In genomic region chr12:112264201-112264600, GRCm38 (mm10) we compare ENCODE assay signal across 21 mouse cellular contexts.
DNase-seq lines count a peak whose midpoint lies in the region; ATAC-seq and TF ChIP-seq lines count a peak whose summit lies in the region.
"Had no signal": no experiment of that assay in that cellular context is flagged by ENCODE, and none has a peak within 500 bp of the region (broad histone marks: within the 10 kb centered on the region; RNA-seq: fewer than 3 reads in every experiment).

No protein-coding gene starts in this region.

- 0 out of 2 replicates have a peak, but pooled peaks cover 6% of the 10 kb centered on the region for H3K27me3 ChIP-seq in forebrain, embryonic 13.5 days
- H3K27me3 ChIP-seq in forebrain, embryonic 11.5 days (ENCODE audit: control insufficient read depth, insufficient read depth, low read length), result no peaks in the 10 kb centered on the region
- no peaks in the 10 kb centered on the region for H3K27me3 ChIP-seq in forebrain, embryonic 14.5 days (replicated peaks; ENCODE audit: control insufficient read depth, insufficient read depth, low read length)
- no peaks in the 10 kb centered on the region; the same call in 1 of the 2 replicates for H3K27me3 ChIP-seq in forebrain, postnatal 0 days (ENCODE audit: insufficient read depth, low read length)

- peak; percentile 52 for ATAC-seq in forebrain, embryonic 13.5 days
- no peak for ATAC-seq in forebrain, embryonic 11.5 days (replicated peaks; ENCODE audit: low FRiP score)
- ATAC-seq in forebrain, embryonic 14.5 days, result peak; percentile 64
- ATAC-seq in forebrain, postnatal 0 days, result peak; percentile 6; the same call in 1 of the 2 replicates
- ATAC-seq in megakaryocyte-erythroid progenitor cell, adult 5-6 weeks (replicated peaks; ENCODE audit: low FRiP score, low TSS enrichment, poor library complexity, severe bottlenecking), result no peak
- ATAC-seq: CD4-positive, CD25-positive, alpha-beta regulatory T cell, adult 4 months had no signal

- no peak overlapping the region for H3K4me3 ChIP-seq in forebrain, embryonic 13.5 days
- H3K4me3 ChIP-seq in forebrain, embryonic 11.5 days (ENCODE audit: low read depth, low read length), result no peak overlapping the region
- H3K4me3 ChIP-seq in layer of hippocampus, adult 2 months, result no peak overlapping the region
- no peak overlapping the region for H3K4me3 ChIP-seq in forebrain, embryonic 14.5 days (ENCODE audit: low read depth, low read length)
- H3K4me3 ChIP-seq in forebrain, postnatal 0 days (ENCODE audit: low read depth, low read length), result no peak overlapping the region
- H3K4me3 ChIP-seq: heart, adult 2 months; heart, embryonic 12.5 days; hindbrain, embryonic 10.5 days; kidney, embryonic 15.5 days; midbrain, embryonic 10.5 days; myocyte; neural tube, embryonic 12.5 days had no signal

- TF ChIP-seq CTCF in layer of hippocampus, adult 2 months (conservative IDR thresholded peaks at IDR 0.05), result no peak
- no peak for TF ChIP-seq CTCF in forebrain, postnatal 0 days (IDR thresholded peaks at IDR 0.05; ENCODE audit: low read depth)

- no peaks in the 10 kb centered on the region for H3K9me3 ChIP-seq in forebrain, embryonic 13.5 days (replicated peaks)
- no peaks in the 10 kb centered on the region for H3K9me3 ChIP-seq in forebrain, embryonic 11.5 days (ENCODE audit: control insufficient read depth, low read length)
- no peaks in the 10 kb centered on the region for H3K9me3 ChIP-seq in forebrain, embryonic 14.5 days (replicated peaks; ENCODE audit: control insufficient read depth, low read length)
- H3K9me3 ChIP-seq in forebrain, postnatal 0 days (ENCODE audit: low read length), result no peaks in the 10 kb centered on the region
- H3K9me3 ChIP-seq: heart, embryonic 12.5 days; hindbrain, embryonic 10.5 days; kidney, embryonic 15.5 days; midbrain, embryonic 10.5 days; neural tube, embryonic 12.5 days had no signal

- H3K4me2 ChIP-seq in forebrain, embryonic 13.5 days, result no peak overlapping the region
- H3K4me2 ChIP-seq in forebrain, embryonic 11.5 days (ENCODE audit: low read depth, low read length, severe bottlenecking), result no peak overlapping the region
- no peak overlapping the region for H3K4me2 ChIP-seq in forebrain, embryonic 14.5 days (ENCODE audit: low read length)
- no peak overlapping the region for H3K4me2 ChIP-seq in forebrain, postnatal 0 days (ENCODE audit: low read depth)
- H3K4me2 ChIP-seq: heart, embryonic 12.5 days; kidney, embryonic 15.5 days; lung, embryonic 14.5 days; neural tube, embryonic 12.5 days had no signal

- no peak for DNase-seq in forebrain, embryonic 11.5 days (ENCODE audit: low spot score)
- DNase-seq in layer of hippocampus, adult 2 months (ENCODE audit: low spot score in 2 of 2), result no peak
- no peak for DNase-seq in layer of hippocampus, adult 11-12 months (ENCODE audit: low spot score)
- peak; percentile 54 for DNase-seq in forebrain, embryonic 14.5 days (ENCODE audit: low spot score)
- DNase-seq in forebrain, postnatal 0 days, result peak; percentile 43
- DNase-seq: kidney, adult 18-20 months; kidney, postnatal 25 days; liver; lung, embryonic 14.5 days; lung, postnatal 14 days had no signal

- peaks cover 23% of the 10 kb centered on the region for H3K4me1 ChIP-seq in forebrain, embryonic 13.5 days
- no peaks in the 10 kb centered on the region for H3K4me1 ChIP-seq in forebrain, embryonic 11.5 days (replicated peaks; ENCODE audit: control insufficient read depth, insufficient read depth, low read length)
- H3K4me1 ChIP-seq in forebrain, embryonic 14.5 days (ENCODE audit: control insufficient read depth, insufficient read depth, low read length), result 0 out of 2 replicates have a peak, but pooled peaks cover 2% of the 10 kb centered on the region
- H3K4me1 ChIP-seq in forebrain, postnatal 0 days (ENCODE audit: insufficient read depth), result peaks cover 24% of the 10 kb centered on the region
- H3K4me1 ChIP-seq: neural tube, embryonic 12.5 days had no signal

- H3K27ac ChIP-seq in forebrain, embryonic 13.5 days, result peak overlapping the region; percentile 63
- no peak overlapping the region for H3K27ac ChIP-seq in forebrain, embryonic 11.5 days (ENCODE audit: low read depth, low read length)
- H3K27ac ChIP-seq in layer of hippocampus, adult 2 months, result peak overlapping the region; percentile 76; the same call in 1 of the 2 replicates
- peak overlapping the region; percentile 70 for H3K27ac ChIP-seq in forebrain, embryonic 14.5 days (ENCODE audit: low read depth, low read length)
- peak overlapping the region; percentile 77 for H3K27ac ChIP-seq in forebrain, postnatal 0 days (ENCODE audit: low read depth, low read length)
- H3K27ac ChIP-seq: heart, adult 2 months; hindbrain, embryonic 10.5 days; kidney, embryonic 15.5 days; liver, embryonic 14.5 days; neural tube, embryonic 12.5 days had no signal

- WGBS in forebrain, embryonic 13.5 days, result 78% methylated on average over 7 of the region's 7 CpGs
- WGBS in forebrain, embryonic 11.5 days, result 90% methylated on average over 7 of the region's 7 CpGs
- WGBS in forebrain, embryonic 14.5 days, result 61% methylated on average over 7 of the region's 7 CpGs
- WGBS in forebrain, postnatal 0 days, result 53% methylated on average over 7 of the region's 7 CpGs

- no peak overlapping the region for H3K9ac ChIP-seq in forebrain, embryonic 13.5 days
- H3K9ac ChIP-seq in forebrain, embryonic 11.5 days (ENCODE audit: low read length), result no peak overlapping the region
- no peak overlapping the region for H3K9ac ChIP-seq in forebrain, embryonic 14.5 days (ENCODE audit: low read length)
- no peak overlapping the region for H3K9ac ChIP-seq in forebrain, postnatal 0 days
- H3K9ac ChIP-seq: heart, embryonic 12.5 days; kidney, embryonic 15.5 days; liver, embryonic 14.5 days; lung, embryonic 14.5 days; neural tube, embryonic 12.5 days had no signal

- H3K36me3 ChIP-seq in forebrain, embryonic 13.5 days (ENCODE audit: poor library complexity, severe bottlenecking), result no peaks in the 10 kb centered on the region
- H3K36me3 ChIP-seq in forebrain, embryonic 11.5 days (ENCODE audit: control insufficient read depth, insufficient read depth, low read length), result no peaks in the 10 kb centered on the region
- no peaks in the 10 kb centered on the region for H3K36me3 ChIP-seq in forebrain, embryonic 14.5 days (ENCODE audit: control insufficient read depth, insufficient read depth, low read length)
- no peaks in the 10 kb centered on the region for H3K36me3 ChIP-seq in forebrain, postnatal 0 days (ENCODE audit: insufficient read depth)
- H3K36me3 ChIP-seq: heart, embryonic 12.5 days; hindbrain, embryonic 10.5 days; kidney, embryonic 15.5 days; midbrain, embryonic 10.5 days; neural tube, embryonic 12.5 days had no signal

Comparison
In these comparisons a context has a peak if more than half of its experiments do, and no peak if none do; other contexts are left out.
1. ATAC-seq: peak in forebrain, embryonic 13.5 days (single experiment), forebrain, embryonic 14.5 days (single experiment) and forebrain, postnatal 0 days (single experiment); none in forebrain, embryonic 11.5 days (single experiment) and megakaryocyte-erythroid progenitor cell, adult 5-6 weeks (single experiment).
2. DNase-seq: peak in forebrain, embryonic 14.5 days (single experiment) and forebrain, postnatal 0 days (single experiment); none in forebrain, embryonic 11.5 days (single experiment), layer of hippocampus, adult 2 months (0 of 2) and layer of hippocampus, adult 11-12 months (single experiment).